In genomic region chr3:60707139-60707538, GRCm38 (mm10) we compare ENCODE assay signal across 22 mouse cellular contexts.
A peak's percentile ranks its signal among the peaks of the same experiment; 100 is the strongest.
DNase-seq lines count a peak whose midpoint lies in the region; ATAC-seq and TF ChIP-seq lines count a peak whose summit lies in the region.
"Had no signal": no experiment of that assay in that cellular context is flagged by ENCODE, and none has a peak within 500 bp of the region (broad histone marks: within the 10 kb centered on the region; RNA-seq: fewer than 3 reads in every experiment).

No protein-coding gene starts in this region.

- in situ Hi-C loops in Patski (cut with MboI; ENCODE audit: low pct_unique_long_range_greater_than_20kb) = no loop called here

- H3K4me3 ChIP-seq in midbrain, embryonic 11.5 days (ENCODE audit: low read depth, low read length) = no peak overlapping the region
- no peak overlapping the region for H3K4me3 ChIP-seq in midbrain, embryonic 15.5 days
- H3K4me3 ChIP-seq: embryonic facial prominence, embryonic 10.5 days; forebrain, embryonic 12.5 days; heart, embryonic 15.5 days; hindbrain, embryonic 13.5 days; intestine, embryonic 15.5 days had no signal

- H3K9ac ChIP-seq in midbrain, embryonic 11.5 days (ENCODE audit: low read length) = no peak overlapping the region
- no peak overlapping the region for H3K9ac ChIP-seq in midbrain, embryonic 15.5 days
- H3K9ac ChIP-seq: forebrain, embryonic 12.5 days; heart, embryonic 15.5 days; hindbrain, embryonic 13.5 days; intestine, embryonic 15.5 days had no signal

- H3K4me2 ChIP-seq in midbrain, embryonic 11.5 days = no peak overlapping the region
- H3K4me2 ChIP-seq in midbrain, embryonic 15.5 days = no peak overlapping the region
- H3K4me2 ChIP-seq: forebrain, embryonic 12.5 days; heart, embryonic 11.5 days; heart, embryonic 15.5 days; hindbrain, embryonic 13.5 days; intestine, embryonic 15.5 days had no signal

- peak; percentile 11 to 57 for DNase-seq in adrenal gland, adult (ENCODE audit: inconsistent age in 2 of 2, low spot score in 1 of 2)
- DNase-seq in adrenal gland, postnatal 14 days = no peak
- DNase-seq in midbrain, embryonic 11.5 days (ENCODE audit: low spot score, missing footprints) = peak; percentile 2
- no peak for DNase-seq in Patski (ENCODE audit: low read depth, low spot score)
- no peak for DNase-seq in ovary, postnatal 36 days (ENCODE audit: low spot score)
- DNase-seq in retina, postnatal 1 day = no peak
- DNase-seq: cerebellum, adult 2 months; cerebellum, postnatal 10 days; gastrocnemius, postnatal 10 days; heart, adult 18-20 months; heart, postnatal 14 days; kidney, adult 18-20 months had no signal

- no peak overlapping the region for H3K27ac ChIP-seq in midbrain, embryonic 11.5 days (ENCODE audit: low read depth, low read length)
- H3K27ac ChIP-seq in midbrain, embryonic 15.5 days = no peak overlapping the region
- H3K27ac ChIP-seq: embryonic facial prominence, embryonic 10.5 days; forebrain, embryonic 12.5 days; heart, embryonic 15.5 days; hindbrain, embryonic 13.5 days; intestine, embryonic 15.5 days had no signal

- CTCF ChIA-PET in Patski (lab: Charles Lee) = interaction anchor here (0.8 to 0.9 kb wide), 2 partner anchors 8 to 837 kb away, joined by 3 read pairs; no protein-coding TSS in a partner anchor

- ATAC-seq in midbrain, embryonic 11.5 days (ENCODE audit: low FRiP score) = no peak
- ATAC-seq in midbrain, embryonic 15.5 days (replicated peaks) = no peak
- ATAC-seq in Patski = peak; percentile 62
- ATAC-seq in erythroid progenitor cell, adult 5-6 weeks (replicated peaks; ENCODE audit: low FRiP score, poor library complexity, severe bottlenecking) = 0 out of 2 replicates have a peak, but pooled peaks have one; percentile 25
- ATAC-seq: forebrain, embryonic 16.5 days; intestine, embryonic 15.5 days had no signal

- no peaks in the 10 kb centered on the region for H3K9me3 ChIP-seq in midbrain, embryonic 11.5 days (ENCODE audit: control insufficient read depth, low read length)
- H3K9me3 ChIP-seq in midbrain, embryonic 15.5 days = no peaks in the 10 kb centered on the region
- H3K9me3 ChIP-seq: embryonic facial prominence, embryonic 10.5 days; forebrain, embryonic 12.5 days; G1E; heart, embryonic 15.5 days; hindbrain, embryonic 13.5 days; intestine, embryonic 15.5 days had no signal

- POLR2A ChIA-PET in Patski (lab: Charles Lee) = no interaction called here

- no peak for TF ChIP-seq CTCF in Patski (IDR thresholded peaks at IDR 0.05)

- H3K36me3 ChIP-seq in midbrain, embryonic 11.5 days (ENCODE audit: control insufficient read depth, insufficient read depth, low read length) = no peaks in the 10 kb centered on the region
- H3K36me3 ChIP-seq in midbrain, embryonic 15.5 days (replicated peaks) = no peaks in the 10 kb centered on the region
- H3K36me3 ChIP-seq: embryonic facial prominence, embryonic 10.5 days; forebrain, embryonic 12.5 days; G1E; heart, embryonic 15.5 days; hindbrain, embryonic 13.5 days; intestine, embryonic 15.5 days had no signal

- no peaks in the 10 kb centered on the region for H3K4me1 ChIP-seq in midbrain, embryonic 11.5 days (ENCODE audit: control insufficient read depth, insufficient read depth, low read length)
- H3K4me1 ChIP-seq in midbrain, embryonic 15.5 days = no peaks in the 10 kb centered on the region
- H3K4me1 ChIP-seq: embryonic facial prominence, embryonic 10.5 days; forebrain, embryonic 12.5 days; heart, embryonic 15.5 days; hindbrain, embryonic 13.5 days; intestine, embryonic 15.5 days had no signal

- H3K27me3 ChIP-seq in midbrain, embryonic 11.5 days (ENCODE audit: control insufficient read depth, insufficient read depth, low read length) = no peaks in the 10 kb centered on the region
- no peaks in the 10 kb centered on the region for H3K27me3 ChIP-seq in midbrain, embryonic 15.5 days (replicated peaks)
- no peaks in the 10 kb centered on the region for H3K27me3 ChIP-seq in Patski
- H3K27me3 ChIP-seq: forebrain, embryonic 12.5 days; heart, embryonic 15.5 days; hindbrain, embryonic 13.5 days; intestine, embryonic 15.5 days had no signal

- WGBS in midbrain, embryonic 11.5 days = 85% methylated on average over 4 of the region's 4 CpGs
- WGBS in midbrain, embryonic 15.5 days = 88% methylated on average over 4 of the region's 4 CpGs

Comparison
In these comparisons a context has a peak if more than half of its experiments do, and no peak if none do; other contexts are left out.
1. DNase-seq: peak in adrenal gland, adult (2 of 2) and midbrain, embryonic 11.5 days (single experiment); none in adrenal gland, postnatal 14 days (single experiment), Patski (single experiment), ovary, postnatal 36 days (single experiment) and retina, postnatal 1 day (single experiment).
2. ATAC-seq: peak in Patski (single experiment) and erythroid progenitor cell, adult 5-6 weeks (single experiment); none in midbrain, embryonic 11.5 days (single experiment) and midbrain, embryonic 15.5 days (single experiment).